Mouse (Mus musculus) layer of hippocampus, adult 2 months (tissue): Measurements from ENCODE around the gene Tbc1d10c. TPM values are rescaled to one million over a fixed set of nuclear protein-coding genes. Genes with fewer than 3 reads are reported as not detected.
A peak's percentile ranks its signal among the peaks of the same experiment; 100 is the strongest.
"Not testable (repeated sequence)": the region's sequence is repeated elsewhere in the genome, so short reads cannot be mapped to it uniquely, and the experiment has no call there.

Experiments
- DNase-seq, 2 experiments: peaks; one replicate each; pipeline ENCODE4 v3.0.0; 2022; ENCODE audit warnings: low spot score in 2 of 2
- H3K27ac ChIP-seq: fragments of 200-600 bp; 2 replicates; pipeline ENCODE4 v1.8.1; 2022
- H3K4me3 ChIP-seq: fragments of 200-600 bp; 2 replicates; pipeline ENCODE4 v1.8.1; 2022; ENCODE audit warnings: mild to moderate bottlenecking
- CTCF ChIP-seq: fragments of 200-600 bp; conservative IDR thresholded peaks from 2 replicates; pipeline ENCODE4 v1.8.1; 2022; ENCODE audit warnings: antibody characterized with exemption, mild to moderate bottlenecking, moderate library complexity
- total RNA-seq, 2 experiments: library from RNA; stranded (reverse); gene quantifications; 2 replicates each; pipeline ENCODE4 v1.2.3; 2021

The Tbc1d10c gene
- total RNA-seq, 2 experiments from 2014 or later, result 0.91 to 1.0 TPM

- TF ChIP-seq CTCF, result no peak
- Histone ChIP-seq H3K27ac (peak overlapping the region; percentile 94), H3K4me3 (peak overlapping the region; percentile 90)
- DNase-seq, result no peak
Observed at GRCm38 (mm10) chr19:4147782-4148490, 43.1 kb downstream of the Tbc1d10c start.

- Histone ChIP-seq H3K4me3 (no peak overlapping the region), H3K27ac (peak overlapping the region; percentile 94)
- TF ChIP-seq CTCF, result no peak
- DNase-seq, result no peak
Observed at GRCm38 (mm10) chr19:4147022-4147405, 44.1 kb downstream of the Tbc1d10c start.

- no peak for TF ChIP-seq CTCF
Observed at GRCm38 (mm10) chr19:4146366-4147021, 44.6 kb downstream of the Tbc1d10c start.

GRCm38 (mm10) chr19:4145936-4146335 is 45.1 kb downstream of the Tbc1d10c start:
- DNase-seq, result no peak
- no peak overlapping the region for H3K27ac ChIP-seq
- no peak for TF ChIP-seq CTCF
- no peak overlapping the region for H3K4me3 ChIP-seq

More at GRCm38 (mm10) chr19:4146366-4147021, 44.6 kb downstream of the Tbc1d10c start:
- H3K27ac ChIP-seq, result peak overlapping the region; percentile 94; the same call in 1 of the 2 replicates
- H3K4me3 ChIP-seq, result no peak overlapping the region
- no peak for DNase-seq

- no peak overlapping the region for H3K27ac ChIP-seq
- no peak for DNase-seq
- no peak for TF ChIP-seq CTCF
- no peak overlapping the region for H3K4me3 ChIP-seq
Observed at GRCm38 (mm10) chr19:4144550-4145498, 46.3 kb downstream of the Tbc1d10c start.

- TF ChIP-seq CTCF, result no peak
- no peak within 1 kb of the TSS for H3K27ac ChIP-seq
- no peak for DNase-seq
Observed at GRCm38 (mm10) chr19:4143759-4144268, 47.3 kb downstream of the Tbc1d10c start, which contains the start of gene Cabp4. Gene Cabp4 (minus strand): TSS chr19:4144033.

GRCm38 (mm10) chr19:4142416-4143173 is 48.5 kb downstream of the Tbc1d10c start:
- Histone ChIP-seq H3K27ac (no peak overlapping the region), H3K4me3 (no peak overlapping the region)
- no peak for TF ChIP-seq CTCF
- DNase-seq, result no peak

More at GRCm38 (mm10) chr19:4143759-4144268, 47.3 kb downstream of the Tbc1d10c start, which contains the start of gene Cabp4:
- no peak within 1 kb of the TSS for H3K4me3 ChIP-seq

GRCm38 (mm10) chr19:4140147-4140546 is 50.9 kb downstream of the Tbc1d10c start:
- DNase-seq, result no peak
- no peak for TF ChIP-seq CTCF
- Histone ChIP-seq H3K27ac (no peak overlapping the region), H3K4me3 (no peak overlapping the region)

- TF ChIP-seq CTCF, result no peak
- DNase-seq, result no peak
- no peak within 1 kb of the TSS for H3K27ac ChIP-seq
- no peak within 1 kb of the TSS for H3K4me3 ChIP-seq
Observed at GRCm38 (mm10) chr19:4139446-4139845, 51.6 kb downstream of the Tbc1d10c start, which contains the start of gene Gpr152. Gene Gpr152 (plus strand): TSS chr19:4139787.

- no peak for TF ChIP-seq CTCF
- H3K4me3 ChIP-seq, result no peak overlapping the region
- DNase-seq, result no peak
- no peak overlapping the region for H3K27ac ChIP-seq
Observed at GRCm38 (mm10) chr19:4137913-4138312, 53.2 kb downstream of the Tbc1d10c start.

- TF ChIP-seq CTCF, result no peak
- no peak for DNase-seq
- H3K4me3 ChIP-seq, result no peak overlapping the region
- no peak overlapping the region for H3K27ac ChIP-seq
Observed at GRCm38 (mm10) chr19:4136463-4136862, 54.6 kb downstream of the Tbc1d10c start.

GRCm38 (mm10) chr19:4135963-4136345 is 55.1 kb downstream of the Tbc1d10c start:
- not testable (repeated sequence) for H3K27ac ChIP-seq, H3K4me3 ChIP-seq, DNase-seq
- TF ChIP-seq CTCF, result peak; percentile 71

- not testable (repeated sequence) for H3K4me3 ChIP-seq, DNase-seq, H3K27ac ChIP-seq
Observed at GRCm38 (mm10) chr19:4135229-4135962, 55.7 kb downstream of the Tbc1d10c start.
